Mouse (Mus musculus): ENCODE measurements at regions not wholly inside any gene's neighbourhood (a gene's known extent, or its start where the extent isn't known, plus 50 kb on each side); places are given as distances from the start of the nearest gene placed in this dataset.
A peak's percentile ranks its signal among the peaks of the same experiment; 100 is the strongest.

GRCm38 (mm10) chr4:74847332-74848053, 430.6 kb downstream of the Dmac1 start:
- DNase-seq (ENCODE audit: low spot score) (peak; percentile 55), ATAC-seq (no peak)
- H3K4me2 ChIP-seq (ENCODE audit: low read depth, low read length), result no peak overlapping the region
- no peak for TF ChIP-seq CTCF (IDR thresholded peaks at IDR 0.05; ENCODE audit: low read depth)
- WGBS, result 71% methylated on average over 4 of the region's 4 CpGs
- no peaks in the 10 kb centered on the region for H3K36me3 ChIP-seq (ENCODE audit: insufficient read depth, low read length)
- H3K9ac ChIP-seq (replicated peaks; ENCODE audit: low read length), result no peak overlapping the region
- H3K9me3 ChIP-seq (ENCODE audit: low read length), result no peaks in the 10 kb centered on the region
- no peaks in the 10 kb centered on the region for H3K4me1 ChIP-seq (ENCODE audit: insufficient read depth, low read length)
- H3K27ac ChIP-seq, result no peak overlapping the region
- no peaks in the 10 kb centered on the region for H3K27me3 ChIP-seq (ENCODE audit: insufficient read depth, low read length)
- H3K4me3 ChIP-seq (ENCODE audit: low read length), result no peak overlapping the region

GRCm38 (mm10) chr4:74798173-74798799, 479.8 kb downstream of the Dmac1 start:
- WGBS, result 73% methylated on average over 2 of the region's 2 CpGs
- Histone ChIP-seq H3K9me3 (ENCODE audit: low read length) (no peaks in the 10 kb centered on the region), H3K4me2 (ENCODE audit: low read depth, low read length) (no peak overlapping the region), H3K27me3 (ENCODE audit: insufficient read depth, low read length) (no peaks in the 10 kb centered on the region), H3K4me1 (ENCODE audit: insufficient read depth, low read length) (no peaks in the 10 kb centered on the region), H3K9ac (replicated peaks; ENCODE audit: low read length) (no peak overlapping the region), H3K4me3 (ENCODE audit: low read length) (no peak overlapping the region), H3K36me3 (ENCODE audit: insufficient read depth, low read length) (no peaks in the 10 kb centered on the region), H3K27ac (no peak overlapping the region)
- no peak for DNase-seq (ENCODE audit: low spot score)
- no peak for ATAC-seq
- no peak for TF ChIP-seq CTCF (IDR thresholded peaks at IDR 0.05; ENCODE audit: low read depth)

GRCm38 (mm10) chr4:74797456-74797855, 480.6 kb downstream of the Dmac1 start:
- no peak for TF ChIP-seq CTCF (IDR thresholded peaks at IDR 0.05; ENCODE audit: low read depth)
- Histone ChIP-seq H3K4me1 (ENCODE audit: insufficient read depth, low read length) (no peaks in the 10 kb centered on the region), H3K4me3 (ENCODE audit: low read length) (no peak overlapping the region), H3K4me2 (ENCODE audit: low read depth, low read length) (no peak overlapping the region), H3K36me3 (ENCODE audit: insufficient read depth, low read length) (no peaks in the 10 kb centered on the region), H3K27me3 (ENCODE audit: insufficient read depth, low read length) (no peaks in the 10 kb centered on the region), H3K9ac (replicated peaks; ENCODE audit: low read length) (no peak overlapping the region), H3K9me3 (ENCODE audit: low read length) (no peaks in the 10 kb centered on the region), H3K27ac (no peak overlapping the region)
- WGBS, result 75% methylated on average over 2 of the region's 2 CpGs
- DNase-seq (ENCODE audit: low spot score) (no peak), ATAC-seq (no peak)

- DNase-seq (ENCODE audit: low spot score), result peak; percentile 35
- no peak overlapping the region for H3K4me2 ChIP-seq (ENCODE audit: low read depth, low read length)
- no peaks in the 10 kb centered on the region for H3K9me3 ChIP-seq (ENCODE audit: low read length)
- H3K4me1 ChIP-seq (ENCODE audit: insufficient read depth, low read length), result no peaks in the 10 kb centered on the region
- H3K9ac ChIP-seq (replicated peaks; ENCODE audit: low read length), result no peak overlapping the region
- TF ChIP-seq CTCF (IDR thresholded peaks at IDR 0.05; ENCODE audit: low read depth), result no peak
- H3K36me3 ChIP-seq (ENCODE audit: insufficient read depth, low read length), result no peaks in the 10 kb centered on the region
- no peaks in the 10 kb centered on the region for H3K27me3 ChIP-seq (ENCODE audit: insufficient read depth, low read length)
- H3K27ac ChIP-seq, result no peak overlapping the region
- H3K4me3 ChIP-seq (ENCODE audit: low read length), result no peak overlapping the region
- ATAC-seq, result no peak
Observed at GRCm38 (mm10) chr4:74796676-74797075, 481.4 kb downstream of the Dmac1 start.

GRCm38 (mm10) chr4:74747985-74748384, 505.7 kb downstream of the Kdm4c start:
- Histone ChIP-seq H3K36me3 (ENCODE audit: insufficient read depth, low read length) (no peaks in the 10 kb centered on the region), H3K9ac (replicated peaks; ENCODE audit: low read length) (no peak overlapping the region), H3K9me3 (ENCODE audit: low read length) (no peaks in the 10 kb centered on the region), H3K4me3 (ENCODE audit: low read length) (no peak overlapping the region), H3K27ac (no peak overlapping the region), H3K4me2 (ENCODE audit: low read depth, low read length) (no peak overlapping the region), H3K27me3 (ENCODE audit: insufficient read depth, low read length) (no peaks in the 10 kb centered on the region), H3K4me1 (ENCODE audit: insufficient read depth, low read length) (no peaks in the 10 kb centered on the region)
- DNase-seq (ENCODE audit: low spot score) (no peak), ATAC-seq (no peak)
- 63% methylated on average over 2 of the region's 2 CpGs for WGBS
- TF ChIP-seq CTCF (IDR thresholded peaks at IDR 0.05; ENCODE audit: low read depth), result no peak

- no peaks in the 10 kb centered on the region for H3K27me3 ChIP-seq (ENCODE audit: insufficient read depth, low read length)
- H3K27ac ChIP-seq, result no peak overlapping the region
- H3K9ac ChIP-seq (replicated peaks; ENCODE audit: low read length), result no peak overlapping the region
- no peak for TF ChIP-seq CTCF (IDR thresholded peaks at IDR 0.05; ENCODE audit: low read depth)
- no peaks in the 10 kb centered on the region for H3K9me3 ChIP-seq (ENCODE audit: low read length)
- ATAC-seq (no peak), DNase-seq (ENCODE audit: low spot score) (peak; percentile 3)
- H3K4me2 ChIP-seq (ENCODE audit: low read depth, low read length), result no peak overlapping the region
- H3K4me3 ChIP-seq (ENCODE audit: low read length), result no peak overlapping the region
- H3K36me3 ChIP-seq (ENCODE audit: insufficient read depth, low read length), result no peaks in the 10 kb centered on the region
- no peaks in the 10 kb centered on the region for H3K4me1 ChIP-seq (ENCODE audit: insufficient read depth, low read length)
- 60% methylated on average over 2 of the region's 2 CpGs for WGBS
Observed at GRCm38 (mm10) chr4:74739642-74740041, 497.3 kb downstream of the Kdm4c start.

Measured in hindbrain, postnatal 0 days (tissue).